Mouse (Mus musculus) c-Kit-positive CD71-negative TER-119-negative erythroid progenitor cells, embryonic 14.5 days (primary cell): ENCODE measurements at regions not wholly inside any gene's neighbourhood (a gene's known extent, or its start where the extent isn't known, plus 50 kb on each side); places are given as distances from the start of the nearest gene placed in this dataset.

Experiments used
- DNase-seq: peaks from one replicate; pipeline ENCODE4 v3.0.0-alpha.2; 2013; ENCODE audit warnings: low read depth

GRCm38 (mm10) chrX:11487876-11488275, 160.3 kb downstream of the H2al1j start:
- DNase-seq: no peak

DNA sequence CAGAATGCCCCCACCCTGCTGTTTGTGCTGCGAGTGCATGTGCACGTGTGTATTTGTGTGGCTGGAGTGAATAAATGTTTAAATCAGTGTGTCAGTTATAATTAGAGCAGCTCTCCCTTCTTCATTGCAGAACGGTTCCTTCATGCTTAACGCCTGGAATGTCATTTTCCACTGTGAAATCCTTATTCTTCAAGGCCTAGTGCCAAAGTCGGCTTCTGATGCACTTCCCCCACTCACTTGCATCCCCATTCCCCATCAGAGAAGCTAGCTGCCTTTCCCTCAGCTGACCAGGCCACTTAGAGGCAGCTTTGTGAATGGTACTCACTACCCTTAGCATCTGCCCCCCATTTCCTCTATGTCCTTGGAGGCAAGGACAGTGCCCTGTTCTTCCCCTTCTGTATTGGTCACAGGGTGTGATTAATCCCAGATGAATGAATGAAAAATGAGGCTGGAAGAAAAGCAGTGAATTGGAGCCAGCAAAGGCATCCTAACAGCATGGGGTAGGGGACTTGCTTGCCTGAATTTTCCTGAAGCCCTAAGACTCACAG, 162.6 kb downstream of the H2al1j start:
- no peak for DNase-seq

- DNase-seq: no peak
These were observed 163.6 kb downstream of the H2al1j start for GRCm38 (mm10) chrX:11491235-11491634.

- no peak for DNase-seq
These were observed 164.2 kb downstream of the H2al1j start for GRCm38 (mm10) chrX:11491676-11492391.

DNA sequence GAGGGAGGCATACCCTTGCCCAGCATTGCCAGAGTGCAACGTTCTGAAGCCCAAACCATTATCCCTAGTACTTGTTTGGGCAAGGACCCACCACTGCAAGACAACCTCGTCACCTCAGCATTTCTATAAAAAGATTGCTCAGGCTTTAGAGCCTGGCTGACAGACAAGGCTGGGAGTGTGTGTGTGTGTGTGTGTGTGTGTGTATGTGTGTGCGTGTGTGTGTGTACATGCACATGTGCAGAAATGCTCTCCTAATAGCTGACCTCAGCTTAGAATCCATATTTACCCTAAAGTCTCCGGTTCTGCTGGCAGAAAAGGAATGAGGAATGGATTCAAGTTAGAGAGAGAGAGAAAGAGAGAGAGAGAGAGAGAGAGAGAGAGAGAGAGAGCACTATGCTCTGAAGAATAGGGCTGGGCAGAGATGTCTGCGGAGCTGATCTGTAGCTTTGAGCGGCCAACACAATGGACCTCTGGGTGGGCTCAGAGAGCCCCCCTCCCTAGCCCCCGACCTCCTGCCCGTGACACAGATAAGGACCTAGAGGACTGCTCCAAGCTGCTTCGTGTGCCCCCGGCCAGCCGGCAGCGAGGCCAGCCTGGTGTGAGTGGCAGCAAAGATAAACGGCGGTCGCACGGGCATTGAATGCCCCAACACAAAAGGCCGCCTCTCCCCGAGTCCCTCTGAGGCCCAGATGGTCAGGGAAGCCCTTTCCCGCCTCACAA, 166.1 kb downstream of the H2al1j start:
- no peak for DNase-seq

DNA sequence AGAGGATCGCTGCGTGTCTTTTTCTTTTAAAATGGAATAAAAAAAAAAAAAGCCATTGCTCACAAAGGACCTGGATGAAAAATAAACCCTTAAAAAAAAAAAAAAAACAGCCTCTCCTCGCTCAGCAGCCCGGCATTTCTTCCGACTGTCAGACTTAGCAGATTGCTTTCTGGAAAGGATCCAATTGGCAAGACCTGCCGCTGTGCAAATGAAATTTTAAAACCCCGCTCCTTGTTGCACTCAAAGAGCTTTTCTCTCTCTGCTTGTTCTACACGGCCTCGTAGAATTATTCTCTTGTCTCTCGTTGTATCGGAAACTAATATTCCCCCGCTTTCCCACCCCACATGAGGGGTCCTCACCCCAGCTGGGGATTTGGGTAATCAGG, 166.6 kb downstream of the H2al1j start:
- DNase-seq: no peak

GRCm38 (mm10) chrX:11512439-11512838, 184.8 kb downstream of the H2al1j start:
- DNase-seq: no peak

- DNase-seq: no peak
These were observed 185.3 kb downstream of the H2al1j start for GRCm38 (mm10) chrX:11512928-11513327.

GRCm38 (mm10) chrX:11523791-11524190, 196.2 kb downstream of the H2al1j start:
- DNase-seq: no peak

GRCm38 (mm10) chrX:11525326-11525725, 197.7 kb downstream of the H2al1j start:
- DNase-seq: no peak

- no peak for DNase-seq
These were observed 201.0 kb downstream of the H2al1j start for GRCm38 (mm10) chrX:11528589-11528988.

DNA sequence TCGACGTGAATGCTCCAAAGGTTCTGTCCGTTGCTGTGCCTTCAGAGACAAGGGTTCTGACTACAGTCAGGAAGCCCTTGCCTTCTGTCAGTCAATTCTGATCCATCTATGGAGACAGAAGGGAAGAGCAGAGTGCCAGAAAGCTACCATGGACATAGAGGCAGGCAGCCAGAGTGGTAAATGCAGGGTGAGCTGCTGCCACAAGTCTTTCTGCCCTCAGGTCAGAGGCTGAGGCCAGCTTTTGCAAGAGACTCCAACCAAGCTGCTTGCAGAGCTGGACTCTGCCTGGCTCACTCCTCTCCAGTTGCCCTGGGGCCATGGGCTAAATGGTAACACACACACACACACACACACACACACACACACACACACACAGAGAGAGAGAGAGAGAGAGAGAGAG, 201.6 kb downstream of the H2al1j start:
- DNase-seq: no peak

GRCm38 (mm10) chrX:11532817-11533216, 205.2 kb downstream of the H2al1j start:
- no peak for DNase-seq

GRCm38 (mm10) chrX:11533871-11534270, 206.2 kb downstream of the H2al1j start:
- DNase-seq: no peak

DNA sequence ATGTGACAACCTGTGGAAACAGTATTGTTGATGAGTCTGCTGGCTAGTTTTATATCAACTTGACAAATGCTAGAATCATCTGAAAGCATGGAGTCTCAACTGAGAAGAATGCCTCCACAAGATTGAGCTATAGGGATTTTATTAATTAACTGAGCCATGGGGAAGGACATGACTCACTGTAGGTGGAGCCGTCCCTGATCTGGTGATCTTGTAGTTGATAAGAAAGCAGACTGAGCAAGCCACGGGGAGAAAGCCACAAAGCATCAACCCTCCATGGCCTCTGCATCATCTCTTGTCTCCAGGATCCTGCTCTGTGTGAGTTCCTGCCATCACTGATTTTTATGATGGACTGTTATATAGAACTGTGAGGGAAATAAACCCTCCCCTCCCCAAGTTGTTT, 213.4 kb downstream of the H2al1j start:
- no peak for DNase-seq

GRCm38 (mm10) chrX:11550164-11550851, 222.7 kb downstream of the H2al1j start:
- DNase-seq: no peak

- no peak for DNase-seq
These were observed 224.6 kb downstream of the H2al1j start for GRCm38 (mm10) chrX:11552177-11552576.

- no peak for DNase-seq
These were observed 227.5 kb downstream of the H2al1j start for GRCm38 (mm10) chrX:11555035-11555570.

DNA sequence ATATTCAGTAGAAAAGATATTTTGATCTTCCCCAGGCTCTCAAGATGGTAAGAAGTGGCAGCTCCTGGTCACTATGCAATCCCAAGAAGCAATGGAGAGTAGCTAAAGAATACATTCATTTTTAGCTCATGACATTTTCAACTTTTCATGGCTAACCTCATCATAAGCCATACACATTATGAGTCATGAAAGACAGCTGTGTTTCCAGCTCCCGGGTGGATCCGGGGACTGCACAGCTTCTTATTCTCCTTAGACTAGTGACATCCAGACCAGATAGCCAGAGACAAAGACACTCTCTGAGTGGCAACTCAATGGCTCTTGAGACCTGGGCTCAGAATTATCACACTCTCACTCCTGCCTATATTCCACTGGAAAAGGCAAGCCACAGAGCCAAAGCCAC, 230.6 kb downstream of the H2al1j start:
- no peak for DNase-seq

- no peak for DNase-seq
These were observed 233.1 kb downstream of the H2al1j start for GRCm38 (mm10) chrX:11560550-11561276.

DNA sequence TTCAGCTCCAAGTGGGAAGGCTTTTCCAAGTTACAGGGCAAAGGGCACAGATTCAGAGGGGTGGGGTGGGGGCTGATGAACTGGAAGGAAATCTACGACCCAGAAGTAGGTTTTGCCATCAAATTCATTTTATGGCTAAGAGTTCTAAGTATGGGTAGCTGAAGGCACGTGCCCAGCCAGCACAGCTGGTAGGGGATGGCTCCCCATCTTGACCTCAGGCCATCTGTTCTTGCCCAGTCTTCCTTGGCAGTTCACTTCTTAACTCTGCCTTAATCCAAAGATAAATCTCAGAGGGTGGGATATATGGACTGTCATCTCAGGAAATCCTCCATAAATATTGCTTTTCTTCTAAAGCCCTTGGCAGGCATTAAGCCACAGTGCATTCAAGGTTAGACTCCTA, 238.3 kb downstream of the H2al1j start:
- no peak for DNase-seq

DNA sequence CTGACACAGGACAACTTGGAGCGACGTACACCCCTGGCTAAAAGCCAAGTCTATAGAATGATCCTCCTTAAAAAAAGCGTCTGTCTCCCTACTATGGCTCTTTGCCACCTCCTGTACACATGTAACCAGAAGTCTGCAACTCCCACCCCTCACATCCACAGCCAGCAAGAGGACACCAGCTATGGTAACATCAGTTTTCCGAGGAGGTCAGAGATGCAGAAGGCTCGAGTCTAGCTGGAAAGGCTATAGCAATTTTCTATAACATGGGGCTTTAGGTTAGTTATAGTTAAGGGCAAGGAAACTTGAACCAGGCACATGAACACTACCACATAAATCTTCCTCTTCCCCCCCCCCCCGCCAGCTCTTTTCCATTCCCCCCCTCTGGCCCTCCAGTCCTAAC, 240.2 kb downstream of the H2al1j start:
- DNase-seq: no peak
